ENCODE assay signal across 17 mouse cellular contexts in the genomic region with DNA sequence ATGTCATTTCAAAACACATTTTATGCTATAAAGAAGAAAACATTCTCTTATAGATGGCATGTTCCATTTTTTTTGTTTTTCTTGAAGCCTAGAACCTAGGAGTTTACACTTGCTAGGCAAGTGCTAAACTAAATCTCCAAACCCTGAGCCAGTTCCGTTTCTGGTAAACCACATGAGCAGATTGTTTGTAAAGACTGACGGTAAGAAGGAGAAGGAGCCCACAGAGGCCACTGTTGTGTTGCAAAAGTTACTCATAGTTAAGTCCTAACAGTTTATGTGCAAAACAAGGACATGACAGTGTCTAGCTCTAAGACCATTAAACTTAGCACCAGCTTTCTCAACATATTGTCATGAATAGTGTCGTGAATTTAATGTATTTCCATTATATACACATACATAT. TPM values are rescaled to one million over a fixed set of nuclear protein-coding genes. Genes with fewer than 3 reads are reported as not detected.
"Had no signal": no experiment of that assay in that cellular context is flagged by ENCODE, and none has a peak within 500 bp of the region (broad histone marks: within the 10 kb centered on the region; RNA-seq: fewer than 3 reads in every experiment).

No protein-coding gene starts in this region.

- DNase-seq: gastrocnemius, postnatal 14 days; gastrocnemius, postnatal 36 days; heart, adult 18-20 months; heart, postnatal 10 days; heart, postnatal 36 days; kidney, adult 11 months; kidney, adult 2 months; kidney, adult 9 months; kidney, postnatal 14 days; kidney, postnatal 4 days; liver; liver, embryonic 13.5 days had no signal

- ATAC-seq: hindbrain, postnatal 0 days; intestine, embryonic 16.5 days had no signal

RNA-seq across cellular contexts. Expression of a gene that starts 53.0 kb away (rescaled TPM):
- total RNA-seq: gastrocnemius, adult 18-20 months; gastrocnemius, adult 8-10 months; gastrocnemius, postnatal 36 days; hematopoietic stem cell, adult 5-6 weeks had no signal
